Mouse (Mus musculus) myocyte (in vitro differentiated cells): ENCODE data around the gene Tfeb.

Experiments
- CEBPB ChIP-seq: IDR thresholded peaks from 2 replicates; pipeline ENCODE4 v1.6.1; 2011; ENCODE audit warnings: mild to moderate bottlenecking, moderate library complexity; ENCODE audit not compliant: poor library complexity, insufficient read depth, severe bottlenecking
- MYOD1 ChIP-seq, 3 experiments: IDR thresholded peaks; one replicate each; pipeline ENCODE4 v1.6.1; 2011; ENCODE audit warnings: control low read depth in 2 of 3, low read depth in 2 of 3, mild to moderate bottlenecking in 2 of 3, moderate library complexity in 1 of 3; ENCODE audit not compliant: insufficient read length in 2 of 3, control insufficient read depth in 1 of 3
- MYOG ChIP-seq, 3 experiments: IDR thresholded peaks; one replicate each; pipeline ENCODE4 v1.6.1; 2011; ENCODE audit warnings: control low read depth in 2 of 3, low read depth in 2 of 3, mild to moderate bottlenecking in 2 of 3; ENCODE audit not compliant: insufficient read length in 2 of 3, control insufficient read depth in 1 of 3, insufficient read depth in 1 of 3
- POLR2A ChIP-seq: IDR thresholded peaks from one replicate; pipeline ENCODE4 v1.6.1; 2011; ENCODE audit warnings: low read depth, mild to moderate bottlenecking, control low read depth, moderate library complexity; ENCODE audit not compliant: insufficient read length

DNA sequence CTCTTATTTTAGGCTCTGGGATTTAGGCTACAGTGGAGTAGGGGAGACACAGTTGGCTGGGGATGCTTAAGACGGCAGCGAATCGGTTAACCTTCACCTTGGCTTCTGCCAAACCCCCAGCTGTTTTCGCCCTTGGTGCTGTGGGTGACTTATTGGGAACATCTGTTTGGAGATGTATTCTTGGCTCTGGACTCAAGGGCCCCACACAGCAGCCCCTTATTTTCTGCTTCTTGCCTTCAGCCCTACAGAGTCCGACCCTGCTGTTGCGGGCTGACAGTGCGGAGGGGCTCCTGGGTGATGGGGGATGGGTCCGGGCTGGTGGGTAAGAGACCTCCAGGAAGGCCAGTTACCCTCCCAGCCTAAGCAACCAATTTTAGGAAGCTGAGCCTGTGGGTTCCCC lies 84.5 kb downstream of the Tfeb start:
- TF ChIP-seq POLR2A = no peak
- TF ChIP-seq CEBPB = no peak
- no peak for TF ChIP-seq MYOG (IDR thresholded peaks at IDR 0.05; ENCODE audit: control insufficient read depth in 1 of 3, insufficient read depth in 1 of 3, insufficient read length in 2 of 3, low read depth in 2 of 3)
- no peak for TF ChIP-seq MYOD1 (IDR thresholded peaks at IDR 0.05; ENCODE audit: control insufficient read depth in 1 of 3, insufficient read length in 2 of 3, low read depth in 2 of 3)
